Mouse (Mus musculus) right cerebral cortex, postnatal 10 days (tissue): ENCODE data around the gene Clstn2.

ENCODE experiments used
- DNase-seq, 2 experiments: peaks; one replicate each; pipeline ENCODE4 v3.0.0; 2021; ENCODE audit warnings: low spot score in 2 of 2

Gene Clstn2

GRCm38 (mm10) chr9:98032573-98033272, at the start of gene Clstn2:
Gene Clstn2, minus strand, starts transcription at chr9:98033181.
- DNase-seq, result peak; percentile 85

- DNase-seq, result no peak
Measured at GRCm38 (mm10) chr9:98067767-98068166, 34.8 kb upstream of the Clstn2 start.

DNA sequence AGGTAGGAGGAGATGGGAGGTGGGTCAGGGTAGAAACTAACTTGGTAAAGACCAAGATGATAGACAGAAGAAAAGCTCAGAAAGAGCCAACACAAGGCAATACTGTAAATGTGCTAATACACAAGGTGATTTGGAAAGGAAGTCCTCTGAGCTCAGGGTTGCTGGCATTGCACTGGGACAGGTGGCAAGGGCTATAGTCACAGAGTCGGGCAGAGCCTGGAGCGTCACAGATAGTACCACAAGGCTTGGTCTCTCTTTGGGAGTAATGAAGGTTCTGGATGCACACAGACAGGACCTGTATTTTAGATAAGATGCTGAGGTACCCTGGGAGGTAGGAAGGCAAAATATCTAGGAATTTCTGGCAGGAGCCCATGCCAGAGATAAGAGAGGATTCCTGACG, 28.7 kb upstream of the Clstn2 start:
- no peak for DNase-seq

DNA sequence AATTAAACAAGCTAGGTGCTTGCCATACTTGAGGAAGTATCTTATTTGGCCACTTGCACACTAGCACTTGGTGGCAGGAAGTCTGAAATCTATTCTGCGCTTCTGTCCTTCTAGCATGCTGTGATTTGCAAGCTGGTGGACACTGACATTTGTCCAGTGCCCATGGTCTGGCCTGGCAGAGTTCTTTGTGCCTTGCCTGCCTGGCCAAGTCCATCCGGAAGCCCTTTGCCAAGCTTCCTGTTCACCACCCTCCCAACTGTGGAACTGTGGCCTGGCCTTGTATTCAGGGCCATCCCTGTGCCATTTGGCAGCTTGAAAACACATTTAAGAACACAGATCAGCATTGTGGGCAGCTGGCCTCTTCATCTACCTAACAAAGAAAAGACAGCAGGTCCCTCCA, 24.3 kb upstream of the Clstn2 start:
- DNase-seq, result no peak

DNA sequence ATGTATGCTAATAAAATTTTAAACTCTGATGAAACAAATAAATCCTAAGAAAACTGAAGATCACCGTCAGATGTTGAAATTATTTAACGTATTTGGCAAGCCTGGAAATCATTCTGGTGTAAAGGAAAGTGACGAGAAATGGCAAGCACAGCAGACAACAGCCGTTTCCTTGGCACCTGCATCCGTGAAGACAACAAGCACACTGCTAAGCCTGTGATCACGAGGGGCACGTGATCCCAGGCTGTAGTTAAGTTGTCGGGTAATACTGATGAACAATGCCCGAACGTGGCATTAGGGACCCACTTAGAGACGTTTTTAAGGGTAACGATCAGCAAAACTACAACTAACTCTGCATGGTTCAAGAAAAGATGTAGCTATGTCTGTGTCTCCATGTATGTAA, 18.4 kb upstream of the Clstn2 start:
- DNase-seq, result no peak

DNA sequence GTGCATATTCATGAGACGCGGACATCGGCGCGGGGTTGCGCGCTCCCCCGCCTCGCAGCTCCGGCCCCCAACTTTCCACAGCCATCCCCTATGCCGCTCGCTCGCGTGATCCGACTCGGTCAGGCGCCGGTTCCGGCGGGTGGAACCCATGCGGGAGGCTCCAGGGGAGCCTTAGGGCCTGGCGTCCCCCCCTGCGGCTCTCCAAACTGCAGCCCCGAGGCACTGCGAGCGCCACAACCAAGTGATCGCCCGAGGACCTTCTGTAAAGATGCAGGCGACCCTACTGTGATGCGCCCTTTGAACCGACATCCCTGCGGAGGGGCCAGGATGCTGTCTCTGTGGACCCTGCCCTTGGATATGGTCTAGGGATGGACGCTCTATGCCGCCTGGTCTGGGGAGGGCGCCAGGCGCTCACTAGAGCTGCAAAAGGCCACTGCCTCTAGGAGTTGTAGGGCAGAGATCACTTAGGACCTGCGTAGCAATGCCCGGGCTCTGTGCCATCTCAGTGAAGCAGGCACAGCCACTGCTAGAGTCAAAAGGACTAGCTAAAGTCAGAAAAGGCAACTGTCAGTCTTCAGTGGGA, 383 bp upstream of the Clstn2 start:
- DNase-seq, result peak; percentile 56 to 61

- peak in 1 of 2 experiments; percentile 37 for DNase-seq
Measured at GRCm38 (mm10) chr9:98031898-98032572, 946 bp downstream of the Clstn2 start.

DNA sequence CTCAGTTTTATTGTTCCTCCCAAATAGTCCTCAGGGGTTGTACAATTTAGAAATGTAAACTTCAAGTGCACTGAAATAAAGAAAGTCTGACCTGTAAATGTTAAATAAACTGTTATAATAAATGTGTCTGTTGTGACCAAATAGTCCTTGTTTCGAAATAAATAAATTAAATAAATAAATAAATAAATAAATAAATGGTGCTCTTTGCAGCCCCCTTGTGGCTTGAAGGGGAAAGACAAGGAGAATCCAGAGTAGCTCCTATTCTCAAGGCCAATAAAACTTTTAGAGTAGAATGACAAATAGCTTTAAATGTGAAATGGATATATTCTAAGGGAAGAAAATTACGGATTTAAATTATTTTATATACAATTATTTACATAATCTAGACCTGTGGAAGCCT, 2.3 kb downstream of the Clstn2 start:
- DNase-seq, result no peak

DNA sequence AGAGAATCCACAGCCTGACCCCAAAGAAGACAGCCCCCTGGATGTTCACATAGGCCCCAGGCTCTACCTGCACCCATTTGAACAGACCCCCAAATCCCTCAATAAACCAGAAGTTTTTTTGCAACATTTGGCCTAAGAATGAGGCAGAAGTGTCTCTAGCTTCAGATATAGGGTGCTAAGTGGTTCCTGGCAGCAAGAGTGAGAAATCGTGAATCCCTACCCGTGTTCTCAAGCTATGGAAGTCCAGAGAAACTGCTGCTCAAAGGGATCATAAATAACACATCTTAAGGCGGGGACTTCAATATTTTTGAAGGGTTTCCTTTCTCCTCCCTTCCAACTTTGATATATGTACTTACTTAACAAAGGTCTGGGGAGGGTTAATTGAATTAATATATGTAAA, 7.4 kb downstream of the Clstn2 start:
- DNase-seq, result no peak

DNA sequence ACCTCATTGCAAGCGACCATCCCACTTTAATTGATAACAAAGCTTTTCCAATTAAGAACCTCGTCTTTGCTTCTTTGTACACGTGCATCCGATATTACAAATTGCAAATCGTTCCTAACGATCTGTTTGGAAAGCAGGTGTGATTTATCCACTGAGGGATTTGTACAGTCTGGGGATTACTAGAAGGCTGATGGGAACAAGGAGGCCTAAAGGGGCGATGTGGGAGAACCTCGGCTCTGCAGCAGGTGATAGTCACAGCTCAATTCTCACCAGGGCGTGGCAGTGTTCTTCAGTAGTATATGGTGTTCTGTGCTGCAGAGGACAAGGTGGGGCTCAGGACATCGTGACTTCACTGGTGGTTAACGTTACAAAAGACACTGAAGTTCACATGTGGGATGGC, 9.9 kb downstream of the Clstn2 start:
- DNase-seq, result no peak

- no peak for DNase-seq
Measured at GRCm38 (mm10) chr9:98019876-98020275, 13.1 kb downstream of the Clstn2 start.

GRCm38 (mm10) chr9:98018687-98019086, 14.3 kb downstream of the Clstn2 start:
- DNase-seq, result peak; percentile 46 to 76

GRCm38 (mm10) chr9:98016576-98016975, 16.4 kb downstream of the Clstn2 start:
- no peak for DNase-seq

DNA sequence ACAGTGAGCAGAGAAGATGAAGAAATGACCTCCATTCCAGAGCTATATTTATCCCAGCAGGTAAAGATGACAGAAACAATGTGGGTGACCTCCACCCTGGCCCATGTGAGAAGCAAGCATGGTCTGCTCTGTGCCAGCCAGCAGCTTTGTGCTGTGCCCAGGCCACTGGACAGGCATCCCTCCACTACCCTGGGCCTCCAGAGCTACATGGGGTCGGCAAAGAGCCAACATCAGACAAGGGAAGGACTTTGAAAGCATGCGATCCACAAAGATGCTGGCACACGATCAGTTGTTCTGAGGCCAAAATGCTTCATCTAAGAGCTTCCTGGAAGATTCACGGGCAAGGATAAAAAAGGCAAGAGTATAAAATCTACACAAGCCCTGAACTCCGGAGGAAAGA, 36.6 kb downstream of the Clstn2 start:
- peak; percentile 60 to 63 for DNase-seq

DNA sequence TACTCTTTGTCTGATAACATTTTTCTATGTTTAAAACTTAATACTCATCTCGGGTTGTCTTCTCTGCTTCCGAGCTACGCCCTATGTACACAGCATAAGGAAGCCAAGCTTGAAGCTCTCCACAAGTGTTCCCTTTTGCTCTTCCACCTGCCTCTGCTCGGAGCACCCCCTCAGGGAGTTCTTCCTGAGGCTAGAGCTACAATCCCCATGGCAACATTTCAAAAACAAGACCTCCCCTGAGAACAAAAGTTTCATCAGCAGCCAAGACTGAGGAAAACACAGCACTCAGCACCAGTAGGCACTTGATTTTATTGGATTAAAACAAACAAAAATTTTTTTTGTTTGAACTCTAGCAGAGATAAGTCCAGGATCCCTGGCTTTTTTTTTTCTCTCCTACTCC, 37.3 kb downstream of the Clstn2 start:
- no peak for DNase-seq

GRCm38 (mm10) chr9:97992131-97992530, 40.9 kb downstream of the Clstn2 start:
- peak in 1 of 2 experiments; percentile 38 for DNase-seq

DNA sequence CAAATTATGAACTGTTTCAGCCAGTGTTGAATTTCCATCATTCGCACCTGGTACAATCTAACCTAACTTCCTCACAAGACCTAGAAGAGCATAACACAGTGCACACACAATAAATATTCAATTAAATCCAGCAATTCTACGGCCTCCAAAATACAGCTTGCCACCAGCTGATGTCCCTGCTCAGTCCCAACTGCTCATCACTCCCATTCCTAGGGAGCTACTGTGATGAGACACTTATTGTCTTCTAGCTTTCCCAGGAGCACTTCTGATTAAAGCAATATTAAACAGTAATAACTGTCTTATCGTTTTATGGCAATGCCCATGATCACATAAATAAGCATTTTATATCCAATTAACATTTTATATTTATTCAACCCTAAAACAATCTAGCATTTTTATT, 55.6 kb downstream of the Clstn2 start:
- DNase-seq, result no peak

DNA sequence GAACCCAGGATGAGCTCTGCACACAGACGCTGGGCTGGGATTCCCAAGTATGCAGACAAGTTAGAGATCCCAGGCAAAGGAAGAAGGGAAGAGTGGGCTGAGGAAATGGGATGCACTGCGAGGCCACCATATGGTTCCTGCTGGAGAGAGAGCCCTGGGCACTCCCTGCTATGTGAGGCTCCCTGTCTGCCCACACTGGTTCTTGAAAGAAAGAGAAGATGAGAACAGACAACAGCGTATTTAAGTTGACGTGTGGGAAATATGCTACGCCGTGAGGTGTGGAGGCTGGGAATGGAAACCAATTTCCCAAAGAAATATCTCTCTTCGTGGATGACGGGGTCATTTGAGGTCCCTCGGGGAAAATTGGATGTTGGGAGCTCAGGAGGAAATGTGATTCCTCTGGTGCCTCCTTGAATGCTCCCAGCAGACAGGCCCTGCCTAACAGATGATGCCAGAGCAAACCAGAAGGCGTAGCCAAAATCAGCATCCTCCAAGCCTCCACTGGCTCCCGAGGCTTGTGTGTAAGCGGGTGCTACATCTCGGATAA, 58.1 kb downstream of the Clstn2 start:
- peak; percentile 57 to 76 for DNase-seq

- DNase-seq, result peak; percentile 55 to 74
Measured at GRCm38 (mm10) chr9:97966691-97967090, 66.3 kb downstream of the Clstn2 start.

DNA sequence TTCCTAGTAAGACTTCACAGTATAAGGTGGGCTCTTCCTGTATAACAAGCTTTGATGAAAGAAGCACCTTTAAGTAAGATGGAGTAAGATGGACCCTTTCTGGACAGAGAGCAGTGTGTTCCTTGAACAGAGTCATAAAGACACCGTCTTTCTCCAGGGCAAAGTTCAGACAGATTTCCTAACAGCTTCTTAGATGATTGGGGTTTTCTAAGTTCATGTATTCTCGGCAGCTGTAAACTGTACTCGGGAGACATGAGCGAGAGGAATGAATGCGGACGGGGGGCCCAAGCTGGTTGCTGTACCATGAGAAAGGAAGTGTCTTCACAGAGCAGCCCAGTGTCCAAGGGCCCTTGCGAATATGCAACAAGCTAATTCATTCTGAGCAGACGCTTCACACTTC, 75.5 kb downstream of the Clstn2 start:
- DNase-seq, result no peak

- DNase-seq, result no peak
Measured at GRCm38 (mm10) chr9:97956407-97957106, 76.4 kb downstream of the Clstn2 start.

GRCm38 (mm10) chr9:97953746-97954359, 79.1 kb downstream of the Clstn2 start:
- DNase-seq, result peak in 1 of 2 experiments; percentile 66
